Mouse (Mus musculus) lung, postnatal 0 days (tissue): ENCODE data around the gene Gimap5.

Source experiments
- CTCF ChIP-seq: IDR thresholded peaks from 2 replicates; pipeline ENCODE4 v1.5.1; 2016; ENCODE audit warnings: antibody characterized with exemption, mild to moderate bottlenecking
- EP300 ChIP-seq: IDR thresholded peaks from 2 replicates; pipeline ENCODE4 v1.6.1; 2016; ENCODE audit warnings: antibody characterized with exemption, mild to moderate bottlenecking, control low read depth

- TF ChIP-seq CTCF (no peak), EP300 (no peak)
Measured at GRCm38 (mm10) chr6:48702146-48702545, 43.9 kb upstream of the Gimap5 start.
